Mouse (Mus musculus): Measurements from ENCODE around the gene Agpat3. TPM values are rescaled to one million over a fixed set of nuclear protein-coding genes. Genes with fewer than 3 reads are reported as not detected.
A peak's percentile ranks its signal among the peaks of the same experiment; 100 is the strongest.

The Agpat3 gene
- total RNA-seq, 2 experiments from 2014 or later, result 160 to 164 TPM

DNA sequence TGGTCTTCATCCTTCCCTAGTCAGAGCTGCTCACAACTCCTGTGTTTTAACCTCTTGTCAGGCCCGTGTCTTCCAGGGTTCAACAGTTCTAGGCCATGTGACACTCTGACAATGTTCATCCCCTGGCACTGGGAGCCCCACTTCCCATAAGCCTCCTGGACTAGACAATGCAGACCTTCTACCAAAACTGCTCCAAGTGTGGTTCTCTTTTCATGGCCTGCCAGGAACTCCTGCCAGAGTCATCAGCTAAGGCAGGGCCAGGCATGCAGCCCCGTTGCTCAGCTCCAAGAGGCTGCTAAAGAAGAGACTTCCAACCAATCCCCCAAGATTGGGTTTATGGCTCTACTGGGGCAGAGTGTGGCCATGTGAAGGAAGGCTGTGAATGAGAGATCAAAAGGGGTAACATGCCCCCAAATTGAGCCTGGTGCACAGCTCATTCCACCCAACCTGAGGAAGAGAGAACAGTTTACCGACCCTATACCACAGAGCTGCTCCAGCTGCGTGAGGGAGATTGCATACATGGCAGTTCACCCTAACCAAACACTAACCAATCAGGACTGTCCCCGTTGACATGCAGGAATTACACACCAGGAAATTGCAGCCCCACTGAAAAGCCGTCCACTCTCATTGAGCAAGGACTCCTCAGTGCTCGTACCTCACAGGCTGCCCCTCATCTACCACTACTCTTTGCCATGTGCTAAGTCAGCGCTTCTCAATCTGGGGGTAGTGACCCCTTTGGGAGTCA lies 115.2 kb downstream of the Agpat3 start:
- DNase-seq, result no peak
- intact Hi-C loops (cut with DNase I; ENCODE audit: low total_unique reads), result no loop called here

GRCm38 (mm10) chr10:78233756-78234155 lies 118.5 kb downstream of the Agpat3 start:
- DNase-seq, result no peak
- intact Hi-C loops (cut with DNase I; ENCODE audit: low total_unique reads), result no loop called here

DNA sequence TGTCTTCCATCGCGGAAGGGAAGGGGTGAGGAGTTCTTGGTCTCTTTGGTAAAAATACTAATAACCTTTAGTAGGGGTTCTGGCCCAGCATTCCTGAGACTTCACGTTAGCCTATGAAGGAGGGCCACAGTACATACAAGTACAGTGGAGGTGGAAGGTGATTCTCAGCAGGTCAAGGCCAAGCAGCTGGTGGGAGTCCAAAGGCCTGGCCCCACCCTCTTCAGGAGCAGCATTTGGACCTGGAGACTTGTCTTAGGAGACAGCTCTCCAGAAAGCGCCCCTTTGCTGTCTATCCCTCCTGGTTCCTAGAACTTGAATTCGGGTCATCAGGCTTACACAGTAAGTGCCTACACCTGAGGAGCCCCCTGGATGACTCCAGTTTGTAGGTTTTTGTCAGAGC lies 119.1 kb downstream of the Agpat3 start:
- DNase-seq, result no peak
- intact Hi-C loops (cut with DNase I; ENCODE audit: low total_unique reads), result no loop called here

- intact Hi-C loops (cut with DNase I; ENCODE audit: low total_unique reads), result no loop called here
- peak; percentile 49 for DNase-seq
These were observed 119.8 kb downstream of the Agpat3 start for GRCm38 (mm10) chr10:78232301-78232980.

DNA sequence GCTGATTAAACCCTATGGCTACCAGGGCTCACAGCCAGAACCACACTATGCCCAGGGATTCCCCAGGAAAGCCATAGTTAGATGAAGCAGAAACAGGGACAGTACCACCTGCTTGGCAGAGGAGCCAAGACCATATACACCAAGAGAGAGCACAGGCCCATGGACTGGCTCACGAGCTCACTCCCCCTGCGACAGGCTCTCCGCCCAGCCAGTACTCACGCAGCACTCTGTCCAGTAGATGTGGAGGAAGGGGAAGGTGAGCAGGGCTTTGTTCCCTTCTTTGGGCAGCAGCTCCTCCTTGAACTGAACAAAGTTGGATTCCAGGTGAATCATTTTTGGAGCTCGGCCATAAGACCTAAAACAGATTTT lies 123.7 kb downstream of the Agpat3 start:
- intact Hi-C loops (cut with DNase I; ENCODE audit: low total_unique reads), result no loop called here

DNA sequence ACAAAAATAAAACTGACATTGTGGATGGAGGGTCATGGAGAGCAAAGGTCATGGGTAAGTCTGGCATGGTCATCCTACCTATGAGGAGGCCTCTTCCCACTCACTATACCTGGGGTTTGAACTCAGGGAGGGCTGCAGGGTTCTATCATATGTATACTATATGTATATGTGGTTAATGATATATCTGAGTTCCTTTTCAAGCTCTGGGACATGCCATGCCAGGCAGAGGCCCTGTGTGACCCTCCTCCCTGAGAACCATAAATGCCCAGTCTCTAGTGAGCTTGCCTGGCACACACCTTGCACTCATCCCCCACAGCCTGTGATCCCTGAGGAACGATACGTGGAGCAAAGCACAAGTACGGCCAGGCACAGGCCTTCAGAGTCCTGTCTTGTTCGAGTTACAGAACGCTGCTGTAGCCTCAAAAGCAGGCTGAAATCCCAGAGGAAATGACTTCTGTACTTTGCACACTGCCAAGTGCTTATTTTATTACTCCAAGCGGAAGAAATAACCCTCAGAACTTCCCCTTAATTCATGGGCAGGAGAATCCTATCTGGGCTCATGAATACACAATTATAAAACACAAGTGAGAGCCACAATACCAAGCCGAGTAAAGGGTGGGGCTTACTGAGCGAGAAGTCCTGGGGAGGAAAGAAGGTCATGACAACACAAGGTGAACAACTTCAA lies 124.3 kb downstream of the Agpat3 start:
- intact Hi-C loops (cut with DNase I; ENCODE audit: low total_unique reads), result no loop called here
- no peak for DNase-seq

More for the DNA sequence above, 123.7 kb downstream of the Agpat3 start:
- no peak for DNase-seq

- DNase-seq, result no peak
- intact Hi-C loops (cut with DNase I; ENCODE audit: low total_unique reads), result no loop called here
These were observed 128.2 kb downstream of the Agpat3 start for GRCm38 (mm10) chr10:78224136-78224535.

DNA sequence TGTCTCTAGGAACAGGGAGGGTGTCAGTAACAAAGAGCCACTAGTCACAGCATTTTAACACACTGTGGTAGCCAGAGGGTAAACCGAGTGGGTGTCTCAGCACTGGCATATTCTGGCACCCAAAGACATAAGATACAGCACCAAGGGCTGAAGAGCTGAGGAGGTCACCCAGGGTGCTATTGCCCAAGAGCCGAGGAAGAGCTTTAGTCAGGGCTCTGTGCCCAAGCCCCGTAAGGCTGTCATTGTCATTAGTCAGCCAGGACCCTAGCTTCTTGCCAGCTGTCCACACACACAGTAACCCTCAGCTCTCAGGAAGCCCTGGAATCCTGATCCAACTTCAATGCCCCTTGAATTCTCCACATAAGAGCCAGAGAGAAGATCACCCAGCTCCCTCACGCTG lies 129.4 kb downstream of the Agpat3 start:
- intact Hi-C loops (cut with DNase I; ENCODE audit: low total_unique reads), result no loop called here
- peak; percentile 44 for DNase-seq

DNA sequence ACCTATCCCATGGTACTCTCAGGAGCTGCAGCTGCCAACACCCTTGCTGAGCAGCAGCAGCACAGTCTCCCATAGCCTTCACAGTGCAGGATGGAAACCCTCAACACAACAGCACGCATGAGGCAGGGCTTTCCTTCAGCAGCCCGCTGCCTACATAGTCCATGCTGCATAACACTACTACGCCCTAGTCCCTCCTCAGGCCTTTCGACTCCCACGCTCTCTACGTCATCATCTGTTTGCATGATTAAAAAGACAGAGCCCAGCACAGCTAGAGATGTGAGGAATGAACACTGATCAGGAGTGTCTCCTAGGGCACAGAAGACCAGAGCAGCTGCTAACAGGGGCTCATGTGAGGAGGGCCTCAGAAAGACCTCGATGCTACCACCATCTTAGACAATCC lies 131.0 kb downstream of the Agpat3 start:
- intact Hi-C loops (cut with DNase I; ENCODE audit: low total_unique reads), result no loop called here
- no peak for DNase-seq

GRCm38 (mm10) chr10:78219528-78219927 lies 132.8 kb downstream of the Agpat3 start:
- intact Hi-C loops (cut with DNase I; ENCODE audit: low total_unique reads), result no loop called here
- no peak for DNase-seq

Small RNA genes lying within 50 kb of the gene (microRNA-seq; reads per million reads assigned to microRNA genes)
- 0 reads per million in 2 experiments for gene Mir7659

Other genes starting within 250 kb of the Agpat3 start
- 100 to 1,000 TPM; 146 to 175 TPM for gene D10Jhu81e, start 182.7 kb downstream of the Agpat3 start, total RNA-seq (2021)
- gene Pwp2, start 167.3 kb downstream of the Agpat3 start, total RNA-seq (2021), result 1 to 10 TPM; 8.2 to 8.8 TPM
- 10 to 100 TPM; 30.3 to 31.7 TPM for gene Trappc10, start 107.8 kb downstream of the Agpat3 start, total RNA-seq (2021)
- 10 to 100 TPM; 70.5 to 73.9 TPM for gene Rrp1, start 60.6 kb upstream of the Agpat3 start, total RNA-seq (2021)
- gene Cstb, start 73.2 kb upstream of the Agpat3 start, total RNA-seq (2021), result 10 to 100 TPM; 18.5 to 21.2 TPM
- gene Pdxk, start 112.5 kb upstream of the Agpat3 start, total RNA-seq (2021), result 1 to 10 TPM; 4.8 to 6.2 TPM
- not detected for gene Olfr1358, start 164.9 kb upstream of the Agpat3 start, total RNA-seq (2021)
- gene Ilvbl, start 221.9 kb upstream of the Agpat3 start, total RNA-seq (2021), result 10 to 100 TPM; 14.7 to 16.4 TPM
- gene Syde1, start 239.5 kb upstream of the Agpat3 start, total RNA-seq (2021), result 1 to 10 TPM; 6.6 to 7.0 TPM

All from gastrocnemius, postnatal 14 days (tissue).